Mouse (Mus musculus) heart, adult 2 months (tissue): ENCODE data around the gene Usp40.

Experiments used
- CTCF ChIP-seq: fragments of 200-600 bp; IDR thresholded peaks from 2 replicates; pipeline ENCODE4 v1.8.1; 2022; ENCODE audit warnings: antibody characterized with exemption, mild to moderate bottlenecking, moderate library complexity
- EP300 ChIP-seq: fragments of 200-500 bp; IDR thresholded peaks from 2 replicates; pipeline ENCODE4 v1.6.1; 2011; ENCODE audit warnings: low read depth, low read length, control low read depth; ENCODE audit not compliant: insufficient read depth

GRCm38 (mm10) chr1:87899701-87900100 lies 108.7 kb downstream of the Usp40 start:
- TF ChIP-seq EP300 (no peak), CTCF (no peak)
